Mouse (Mus musculus) left cerebral cortex, postnatal 4 days (tissue): ENCODE measurements around the gene Traf5. TPM values are rescaled to one million over a fixed set of nuclear protein-coding genes. Genes with fewer than 3 reads are reported as not detected.

Experiments
- DNase-seq: peaks from one replicate; pipeline ENCODE4 v3.0.0-alpha.2; 2022
- intact Hi-C: fragments of 180-260 bp; cut with DNase I; formaldehyde crosslinking; loops from one replicate; pipeline ENCODE4 v1.15.1; 2025
- total RNA-seq, 2 experiments: library from RNA; stranded (reverse); gene quantifications; 2 replicates each; pipeline ENCODE4 v1.2.3; 2021

The Traf5 gene
- total RNA-seq, 2 experiments from 2014 or later: 3.4 to 4.6 TPM

DNA sequence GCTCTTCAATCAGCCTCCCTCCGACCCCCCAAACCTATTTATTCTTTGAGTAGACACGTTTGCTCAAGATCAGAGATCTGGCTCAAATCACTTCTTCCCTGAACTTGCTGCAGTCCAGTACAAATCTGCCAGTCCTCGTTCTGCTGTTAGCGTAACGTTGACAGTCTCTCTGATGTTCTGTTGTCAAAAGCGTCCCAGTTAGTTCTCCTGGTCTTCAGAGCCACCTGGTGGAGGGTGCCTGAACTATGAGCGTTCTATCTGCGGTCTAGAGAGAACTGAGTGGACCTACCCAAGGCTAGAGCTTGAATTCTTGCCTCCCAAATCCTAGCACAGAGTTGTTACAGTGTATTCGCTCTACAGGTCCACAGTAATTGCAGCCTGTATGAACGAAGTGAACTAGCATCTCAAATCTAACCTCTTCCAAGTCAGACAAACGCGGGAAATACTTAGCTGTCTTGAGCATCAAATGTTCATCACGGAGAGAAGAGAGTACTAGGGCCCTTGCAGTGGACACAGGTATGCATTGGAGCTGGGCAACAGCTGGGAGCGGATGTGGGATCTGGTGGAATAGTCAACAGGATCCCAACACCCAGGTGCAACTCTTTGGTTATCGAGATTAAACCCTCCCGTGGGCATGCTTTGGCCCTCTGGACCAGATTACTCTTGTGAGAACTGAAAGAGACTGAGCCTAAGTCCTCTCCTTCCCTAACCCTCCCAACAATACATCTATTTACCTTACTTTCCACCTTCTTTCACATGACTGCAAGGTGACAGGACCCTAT lies 711 bp upstream of the Traf5 start:
- DNase-seq: peak; percentile 87
- intact Hi-C loops: loop anchor here (2.0 kb wide), 2 partner anchors 128 to 258 kb away; no protein-coding TSS in a partner anchor

DNA sequence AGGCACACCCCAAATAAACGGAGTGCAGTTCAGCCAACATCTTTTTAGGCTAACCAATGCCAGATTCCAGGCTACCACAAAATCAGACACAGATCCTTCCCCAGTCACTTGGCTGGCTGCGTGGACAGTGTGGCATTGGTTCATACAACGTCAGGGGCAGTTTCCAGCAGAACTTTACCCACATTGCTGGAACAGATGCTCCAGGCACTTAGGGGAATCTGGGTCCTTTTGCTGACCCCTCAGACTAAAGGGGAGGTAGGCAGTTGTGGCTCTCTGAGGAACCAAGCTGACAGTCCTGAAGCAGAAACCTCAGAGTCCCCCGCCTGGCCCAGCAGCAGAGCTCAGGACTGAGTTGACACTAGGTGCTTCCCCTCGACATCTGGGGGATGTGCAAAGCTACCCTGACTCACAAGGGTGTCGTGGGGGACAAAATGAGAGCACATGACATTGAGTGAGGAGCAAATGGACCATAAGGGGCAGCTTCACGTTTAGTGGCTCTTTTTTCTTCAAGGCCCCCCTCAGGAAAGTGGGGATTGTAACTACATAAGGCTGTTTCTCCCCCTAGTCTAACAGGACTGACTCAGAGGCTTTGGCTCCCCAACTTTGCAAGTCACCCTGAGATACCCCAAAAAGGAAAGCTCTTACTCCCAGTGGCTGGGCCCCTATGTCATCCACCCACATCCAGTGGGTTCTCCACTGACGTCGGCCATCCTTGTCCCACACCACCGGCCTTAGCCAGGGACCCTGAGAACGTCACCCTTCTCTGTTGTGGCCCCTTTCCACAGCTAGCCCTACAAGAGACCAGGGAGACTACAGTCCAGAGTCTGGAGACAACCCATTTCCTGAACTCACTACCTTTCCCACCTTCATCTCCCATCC lies 1.4 kb downstream of the Traf5 start:
- intact Hi-C loops: no loop called here
- DNase-seq: no peak

DNA sequence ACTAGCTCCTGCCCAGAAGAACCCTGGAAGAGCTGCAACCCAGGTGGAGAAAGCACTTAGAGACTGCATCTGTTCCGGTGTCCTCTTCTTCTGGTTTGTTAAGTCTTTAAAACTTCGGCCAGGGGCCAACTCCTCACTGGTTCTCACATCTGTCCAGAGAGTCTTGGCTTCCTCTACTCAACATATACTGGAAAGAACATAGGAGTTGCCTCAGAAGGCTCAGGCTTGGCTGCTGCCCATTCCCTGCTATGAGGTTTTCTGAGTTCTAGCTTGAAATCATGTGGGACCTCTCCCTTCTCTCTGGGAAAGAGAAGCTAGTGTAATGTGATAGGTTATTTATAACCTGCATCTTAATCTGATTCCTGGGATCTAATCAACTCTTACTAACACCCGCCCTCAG lies 2.1 kb downstream of the Traf5 start:
- intact Hi-C loops: no loop called here
- DNase-seq: no peak

DNA sequence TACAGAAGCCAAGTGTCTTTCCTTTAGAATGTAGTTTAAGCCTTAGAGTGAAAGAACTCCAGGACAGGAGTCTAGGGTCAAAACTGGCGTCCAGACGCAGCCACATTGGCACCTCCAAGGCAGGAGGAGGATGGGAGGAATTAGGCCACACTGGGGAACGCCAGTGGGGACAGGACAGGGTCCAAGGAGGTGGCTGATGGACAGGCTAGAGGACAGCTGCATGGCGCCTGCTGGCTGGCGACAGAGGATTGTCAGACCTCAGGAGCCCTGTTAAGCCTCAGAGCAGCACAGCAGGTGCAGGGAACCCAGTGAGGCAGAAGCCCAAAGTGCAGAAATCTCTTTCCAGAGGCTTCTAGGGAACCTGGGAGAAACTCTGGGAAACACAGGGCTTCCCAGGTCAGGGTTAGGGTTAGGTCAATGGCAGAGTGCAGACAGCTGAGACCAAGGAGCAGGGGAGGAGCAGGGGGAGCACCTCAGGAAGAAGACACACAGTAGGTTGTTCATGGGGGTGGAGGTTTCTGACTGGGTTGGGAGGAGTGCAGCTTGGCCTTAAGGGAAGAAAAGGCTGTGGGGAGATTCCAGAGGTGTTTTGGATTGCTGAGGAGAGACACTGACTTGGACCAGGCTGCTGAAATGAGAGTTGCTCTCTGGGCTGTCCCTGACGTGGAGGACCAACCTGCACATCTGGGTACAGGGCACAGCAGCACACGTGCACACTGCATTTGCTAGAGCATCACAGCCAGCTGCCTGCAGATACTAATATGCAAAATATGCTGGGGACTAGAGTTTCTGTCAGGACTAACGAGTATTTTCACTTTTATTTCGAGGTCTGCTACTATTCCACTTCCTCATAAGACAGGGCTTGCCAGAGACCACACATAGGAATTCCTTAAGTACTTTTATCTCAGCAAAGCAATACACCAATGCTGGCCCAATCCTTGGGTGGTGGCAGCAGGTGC lies 2.9 kb downstream of the Traf5 start:
- intact Hi-C loops: no loop called here
- no peak for DNase-seq

DNA sequence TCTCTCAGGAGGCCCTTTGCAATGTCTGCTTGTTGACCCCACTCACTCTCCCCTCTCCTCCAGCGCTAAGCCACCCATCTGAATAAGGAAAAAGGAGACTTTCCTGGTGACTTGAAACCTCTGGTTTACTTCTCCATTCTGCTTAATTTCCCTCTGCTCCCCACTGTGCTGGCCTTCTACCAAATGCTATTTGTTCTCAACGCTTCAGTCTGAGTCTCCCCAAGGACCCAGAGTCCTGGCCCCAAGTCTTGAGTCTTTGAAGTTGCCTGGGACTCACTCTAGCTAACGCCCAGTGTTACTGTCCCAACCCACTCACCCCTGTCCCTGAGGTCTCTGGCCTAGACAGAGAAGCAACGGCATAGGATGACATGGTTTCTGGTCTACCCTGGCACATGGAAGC lies 4.3 kb downstream of the Traf5 start:
- no peak for DNase-seq

DNA sequence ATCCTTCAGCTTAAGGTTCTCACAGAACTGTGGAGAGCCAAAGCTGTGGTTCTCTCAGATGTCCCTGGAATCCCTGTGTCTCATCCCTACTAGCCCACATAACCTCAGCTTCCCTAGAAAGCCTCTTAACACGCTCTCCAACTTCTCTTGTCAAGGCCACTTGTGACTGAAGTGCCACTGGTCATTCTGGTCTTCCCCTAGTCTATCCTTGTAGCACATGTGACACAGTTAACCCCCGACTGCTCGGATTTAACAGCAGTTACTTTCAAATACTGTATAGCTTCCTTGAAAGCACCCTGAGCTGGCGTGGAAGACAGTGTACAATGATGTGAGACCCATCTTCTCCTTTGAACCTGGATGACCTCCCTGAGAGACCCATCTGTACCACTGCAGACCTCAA lies 5.3 kb downstream of the Traf5 start:
- intact Hi-C loops: no loop called here
- DNase-seq: no peak

More for the DNA sequence above, 4.3 kb downstream of the Traf5 start:
- intact Hi-C loops: no loop called here

DNA sequence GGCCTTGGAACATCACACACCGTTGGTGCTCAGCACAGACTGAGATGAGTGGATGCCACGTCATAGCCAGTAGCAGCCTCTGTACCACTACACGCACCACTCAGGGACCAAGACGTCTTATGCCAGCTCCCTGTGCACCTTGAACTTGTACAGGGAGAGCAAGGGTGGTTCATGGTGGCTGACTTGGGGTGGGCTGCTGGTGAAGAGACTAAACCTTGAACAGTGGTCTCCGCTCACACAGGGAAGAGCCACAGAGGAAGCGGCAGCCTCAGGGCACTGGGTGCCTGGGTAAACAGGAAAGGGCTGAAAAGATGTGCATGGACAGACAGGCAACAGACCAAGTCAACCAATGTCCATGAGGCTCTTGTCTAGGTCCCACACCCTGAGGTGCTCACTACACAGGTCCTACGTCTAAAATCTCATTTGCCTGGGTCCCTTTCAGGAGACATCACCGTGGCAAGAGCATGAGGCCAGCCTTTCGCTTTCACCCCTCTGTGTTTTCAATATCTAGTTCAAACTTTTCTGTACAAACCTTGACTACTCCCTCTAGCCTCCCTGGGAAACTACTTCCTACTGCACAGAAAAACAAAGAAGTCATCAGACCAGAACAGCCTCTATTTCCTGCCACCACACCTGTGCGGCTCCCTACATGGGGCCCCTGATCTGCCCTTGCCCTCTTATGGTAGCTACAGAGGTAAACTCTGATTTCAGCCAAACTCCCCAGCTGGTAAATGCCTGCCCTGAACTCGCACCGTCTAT lies 5.9 kb downstream of the Traf5 start:
- intact Hi-C loops: no loop called here
- no peak for DNase-seq

DNA sequence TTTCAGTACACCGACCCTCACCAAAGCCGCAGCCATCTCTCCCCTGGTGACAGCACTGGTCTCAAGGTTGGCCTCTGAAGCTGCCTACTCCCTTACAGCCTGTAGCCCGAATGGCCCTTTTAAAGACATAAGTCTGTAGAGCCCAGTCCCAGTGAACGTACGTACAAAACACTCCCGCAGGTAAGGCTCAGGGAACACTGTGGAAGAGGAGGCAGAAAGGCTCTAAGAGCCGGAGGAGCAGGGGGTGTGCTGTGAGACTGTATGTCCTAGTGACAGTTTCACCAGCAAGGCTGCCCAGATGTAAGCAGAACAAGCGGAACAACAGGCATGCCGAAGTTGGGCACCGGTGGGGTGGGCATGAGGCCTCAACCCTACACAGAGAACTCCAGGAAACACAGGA lies 7.1 kb downstream of the Traf5 start:
- no peak for DNase-seq
- intact Hi-C loops: no loop called here

DNA sequence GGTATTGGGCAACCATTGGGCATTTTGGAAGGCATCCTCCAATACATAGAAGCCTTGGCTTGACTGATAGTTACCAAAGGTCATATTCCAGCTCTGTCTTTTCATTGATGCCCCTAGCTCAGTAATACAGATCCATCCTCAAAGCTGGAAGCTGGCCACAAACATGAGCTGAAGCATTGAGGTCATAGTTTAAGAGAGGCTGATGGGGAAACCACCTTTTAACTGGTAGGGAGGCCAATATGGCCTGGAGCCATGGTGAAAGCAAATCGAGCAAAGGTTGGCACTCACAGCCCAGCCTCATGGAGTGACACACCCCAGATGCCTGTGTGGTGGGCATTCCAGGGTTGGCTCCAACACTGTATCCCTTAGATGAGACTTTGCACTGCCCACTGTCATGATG lies 9.7 kb downstream of the Traf5 start:
- intact Hi-C loops: no loop called here
- no peak for DNase-seq

DNA sequence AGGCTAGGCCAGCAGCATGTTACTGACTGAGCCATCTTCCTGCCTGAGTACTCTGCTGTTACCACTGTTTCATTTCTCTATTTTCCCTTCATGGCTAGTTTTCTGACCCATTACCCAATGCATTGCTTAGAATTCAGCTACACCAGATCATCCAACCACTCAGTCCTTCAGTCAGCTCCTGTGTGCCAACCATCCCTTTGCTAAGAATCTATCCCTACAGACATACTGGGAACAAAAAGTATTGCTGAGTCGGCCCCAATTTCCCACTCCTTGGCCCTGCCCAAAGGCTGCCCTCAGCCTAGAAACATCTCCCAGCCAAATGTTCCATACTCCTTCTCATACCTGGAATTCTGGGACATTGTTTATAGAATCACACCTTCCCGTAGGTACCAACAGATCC lies 11.2 kb downstream of the Traf5 start:
- intact Hi-C loops: no loop called here
- no peak for DNase-seq

DNA sequence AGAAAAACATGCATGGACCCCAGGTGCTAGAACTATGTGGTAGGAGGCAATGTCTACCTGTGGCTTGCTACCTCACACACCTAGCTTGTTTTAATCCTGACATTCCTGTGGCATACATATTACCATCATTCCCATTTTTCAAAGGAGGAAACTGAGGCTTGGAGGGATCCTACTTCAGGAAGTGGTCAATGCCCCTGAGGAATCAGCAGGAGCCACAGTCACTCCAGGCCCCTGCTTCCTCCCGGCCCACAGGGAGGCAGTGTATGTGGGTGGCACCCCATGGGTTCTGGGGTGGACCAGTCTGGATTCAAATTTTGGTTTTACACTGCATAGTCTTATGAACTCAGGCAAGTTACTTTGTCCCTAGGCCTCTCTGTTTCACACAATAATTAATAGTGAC lies 13.2 kb downstream of the Traf5 start:
- intact Hi-C loops: loop anchor here (5.0 kb wide), 1 partner anchor 102 kb away; the partner anchor contains the start of gene Rd3

DNA sequence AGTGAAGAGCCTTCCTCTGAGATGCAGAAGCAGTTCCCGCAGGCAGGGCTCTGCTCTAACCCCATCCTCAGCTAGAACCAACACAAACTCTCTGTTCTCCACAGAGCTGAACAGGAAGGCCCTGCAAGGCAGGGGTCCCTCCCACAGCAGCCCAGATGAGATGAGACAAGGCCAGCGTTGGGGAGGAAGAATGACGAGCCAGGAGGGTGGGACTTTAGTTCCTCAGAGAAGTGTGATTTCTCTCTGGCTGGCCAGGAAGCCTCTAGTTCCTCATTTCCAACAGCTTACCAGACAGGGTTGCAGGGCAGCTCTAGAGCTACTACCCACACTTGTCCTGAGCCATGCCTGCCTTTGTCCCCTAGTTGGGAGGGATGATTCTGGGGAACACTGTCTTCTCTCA lies 14.0 kb downstream of the Traf5 start:
- no peak for DNase-seq
- intact Hi-C loops: loop anchor here (5.0 kb wide), 1 partner anchor 101 kb away; the partner anchor contains the start of gene Rd3

More for the DNA sequence above, 13.2 kb downstream of the Traf5 start:
- no peak for DNase-seq

DNA sequence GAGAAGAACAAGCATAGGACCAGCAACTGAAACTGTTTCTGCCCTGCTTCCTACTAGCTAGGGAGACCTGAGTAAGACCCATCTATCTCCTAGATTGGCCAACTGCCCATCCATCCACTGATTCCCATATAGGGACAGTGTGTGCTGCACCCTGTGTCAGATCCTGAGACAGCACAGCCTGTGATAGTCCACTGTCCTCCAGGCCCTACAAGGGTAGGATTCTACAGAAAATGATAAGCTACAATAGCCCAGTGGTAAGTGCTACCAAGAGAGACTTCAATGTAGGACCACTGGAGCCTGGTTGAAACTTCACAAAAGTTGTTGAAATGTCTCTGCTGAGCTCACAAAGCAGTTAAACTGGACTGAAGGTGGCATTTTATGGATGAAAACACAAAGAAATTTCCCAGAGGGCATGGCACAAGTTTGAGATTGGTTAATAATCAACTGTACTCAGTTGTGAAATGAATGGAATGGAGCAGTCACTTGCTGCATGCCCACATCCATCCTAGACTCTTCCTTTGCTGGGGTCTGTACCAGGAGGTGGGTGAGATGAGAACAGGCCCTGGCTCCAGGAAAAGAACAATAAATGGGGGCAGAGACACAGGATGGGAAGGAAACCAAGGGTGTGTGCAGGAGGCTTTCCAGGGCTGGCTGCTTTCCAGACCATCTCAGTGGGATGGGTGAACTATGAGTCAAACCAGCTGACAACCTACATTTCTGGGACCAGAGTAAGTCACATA lies 15.4 kb downstream of the Traf5 start:
- DNase-seq: no peak
- intact Hi-C loops: loop anchor here (5.0 kb wide), 1 partner anchor 100 kb away; the partner anchor contains the start of gene Rd3

DNA sequence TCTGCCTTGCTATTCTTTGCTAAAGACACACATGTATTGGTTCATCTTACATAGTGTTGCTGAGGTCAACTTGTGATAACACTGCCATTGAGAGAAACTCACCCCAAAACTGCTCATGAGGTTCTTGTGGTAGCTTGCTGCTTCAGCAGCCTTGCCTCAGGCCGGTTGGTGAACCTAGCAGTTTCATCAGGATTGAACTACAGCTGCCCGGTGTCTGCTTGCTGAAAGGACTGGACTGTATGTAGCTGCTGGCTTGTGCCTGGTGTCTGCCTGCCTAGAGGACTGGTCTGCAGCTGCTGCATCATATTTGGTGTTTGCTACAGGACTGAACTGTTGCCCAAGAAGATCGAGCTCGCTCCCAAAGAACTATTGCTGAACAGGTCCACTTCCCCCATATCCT lies 16.3 kb downstream of the Traf5 start:
- intact Hi-C loops: loop anchor here (5.0 kb wide), 1 partner anchor 99 kb away; the partner anchor contains the start of gene Rd3
- no peak for DNase-seq

DNA sequence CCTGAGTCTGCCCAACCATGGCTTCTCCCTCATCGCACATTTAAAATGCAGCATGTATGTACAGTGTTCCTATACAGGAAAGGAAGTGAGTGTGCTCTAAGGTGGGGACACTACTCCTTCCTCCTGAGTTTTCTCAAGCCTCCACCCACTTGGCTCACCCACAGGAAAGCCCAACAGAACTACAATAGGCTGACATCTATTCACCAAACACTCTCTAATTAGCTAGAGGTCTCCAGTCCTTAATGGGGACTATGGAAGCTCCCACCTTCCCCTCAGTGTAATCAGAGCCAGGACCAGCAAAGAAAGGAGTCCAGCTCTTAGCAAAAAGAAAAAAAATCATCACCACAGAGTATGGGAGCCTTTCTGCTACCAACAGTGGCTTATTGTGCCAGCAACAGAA lies 17.5 kb downstream of the Traf5 start:
- DNase-seq: no peak
- intact Hi-C loops: loop anchor here (5.0 kb wide), 1 partner anchor 98 kb away; the partner anchor contains the start of gene Rd3

DNA sequence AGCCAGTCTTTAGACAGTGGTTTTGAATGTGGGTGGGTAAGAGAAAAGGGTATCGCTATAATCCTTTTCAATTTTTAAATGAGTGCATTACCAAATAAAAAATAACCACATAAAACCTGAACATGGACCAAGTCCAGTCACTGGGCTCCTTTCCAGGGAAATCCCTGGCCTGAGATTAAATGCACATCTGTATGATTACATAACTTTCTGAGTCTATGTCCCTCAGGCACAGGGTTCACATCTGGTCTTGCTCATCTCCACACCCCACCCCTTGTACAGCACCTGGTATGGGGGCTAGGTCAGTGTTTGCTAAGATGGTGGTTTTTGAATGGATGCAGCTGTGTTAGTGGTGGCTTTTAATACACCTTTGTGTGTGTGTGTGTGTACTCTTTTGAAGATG lies 19.9 kb downstream of the Traf5 start:
- intact Hi-C loops: no loop called here
- DNase-seq: no peak

DNA sequence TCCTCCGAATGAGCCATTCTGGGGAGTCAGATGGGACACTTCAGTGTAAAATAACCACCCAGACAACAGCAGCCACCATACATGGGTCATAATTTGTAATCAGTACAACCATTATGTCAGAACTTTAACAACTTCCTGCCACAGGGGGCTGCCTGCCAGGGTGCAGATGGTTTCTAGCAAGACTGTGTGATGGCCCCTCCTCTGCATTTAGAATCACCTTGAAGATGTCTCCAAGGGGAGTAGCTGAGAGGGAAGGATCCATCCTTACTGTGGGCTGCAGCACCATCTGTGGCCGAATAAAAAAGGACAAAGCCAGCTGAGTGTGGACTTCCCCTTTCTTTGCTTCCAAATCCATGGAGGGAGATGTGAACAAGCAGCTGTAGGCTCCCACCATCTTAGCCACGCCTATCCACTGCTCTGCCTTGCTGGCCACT lies 21.7 kb downstream of the Traf5 start:
- intact Hi-C loops: no loop called here
- peak; percentile 32 for DNase-seq

DNA sequence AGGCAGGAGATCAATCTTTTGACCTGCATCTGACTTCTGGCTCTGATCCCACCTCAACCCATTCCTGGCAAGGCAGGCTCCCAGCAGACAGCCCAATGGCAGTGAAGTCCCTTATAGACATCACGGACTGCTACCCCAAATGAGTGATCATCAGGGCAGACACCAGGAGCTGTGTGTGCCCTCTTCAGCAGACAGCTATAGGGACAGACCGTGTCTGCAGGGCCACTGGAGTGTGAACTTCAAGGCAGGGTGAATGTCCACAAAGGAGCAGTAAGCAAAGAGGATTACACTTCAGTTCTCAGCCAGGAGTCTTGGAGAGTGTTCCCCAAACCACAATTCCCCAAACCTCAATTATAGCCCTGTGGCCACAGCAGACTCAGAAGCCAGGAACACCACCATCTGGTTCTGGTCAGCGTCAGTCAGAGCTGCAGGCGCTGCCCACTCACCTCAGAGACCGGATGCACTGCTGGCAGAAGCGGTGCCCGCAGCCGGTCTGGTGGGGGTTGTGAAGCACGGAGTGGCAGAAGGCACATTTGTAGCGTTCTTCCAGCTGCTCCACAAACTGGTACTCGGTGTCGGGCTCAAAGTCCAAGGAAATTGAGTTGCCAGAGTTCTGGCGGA lies 22.3 kb downstream of the Traf5 start:
- intact Hi-C loops: no loop called here
- peak; percentile 81 for DNase-seq
